Mouse (Mus musculus): ENCODE data around the gene Ube4b.

Ube4b gene

DNA sequence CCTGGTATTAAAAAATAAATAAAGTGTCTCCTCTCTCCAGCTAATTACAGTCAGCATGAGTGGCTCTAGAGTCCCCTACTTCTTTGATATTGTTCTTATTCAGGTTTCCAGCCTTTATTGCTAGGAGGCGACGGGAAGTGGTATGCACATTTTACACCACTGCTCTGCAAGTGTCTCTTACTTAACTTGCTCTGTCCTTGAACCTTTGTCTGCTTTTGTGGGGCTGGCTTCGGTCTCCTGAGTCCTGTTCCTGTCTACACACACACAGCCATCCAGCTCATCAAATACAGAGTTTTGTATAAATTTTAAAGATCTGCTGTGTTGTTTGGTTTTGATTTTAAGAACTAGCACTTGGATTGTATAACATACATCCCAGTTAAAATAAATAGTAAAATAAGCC lies 124.4 kb downstream of the Ube4b start:
- DNase-seq: no peak

DNA sequence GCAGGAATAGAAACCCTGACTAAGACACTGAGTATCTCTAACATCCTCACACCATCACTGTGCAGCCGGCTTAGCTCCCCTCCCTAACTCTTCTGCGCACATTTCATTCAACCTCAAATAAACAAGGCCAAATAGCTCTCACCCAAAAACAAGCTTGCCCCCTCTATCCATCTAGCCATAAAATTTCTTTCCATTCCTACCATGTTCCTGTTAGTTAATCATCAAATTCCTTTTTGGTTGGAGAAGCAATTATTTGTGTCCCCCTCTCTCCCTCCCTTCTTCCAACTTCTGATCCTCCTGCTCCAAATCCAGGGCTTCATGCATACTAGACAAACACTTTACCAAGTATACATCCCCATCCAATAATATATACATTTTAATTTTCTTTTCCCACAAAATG lies 130.0 kb downstream of the Ube4b start:
- DNase-seq: no peak

DNA sequence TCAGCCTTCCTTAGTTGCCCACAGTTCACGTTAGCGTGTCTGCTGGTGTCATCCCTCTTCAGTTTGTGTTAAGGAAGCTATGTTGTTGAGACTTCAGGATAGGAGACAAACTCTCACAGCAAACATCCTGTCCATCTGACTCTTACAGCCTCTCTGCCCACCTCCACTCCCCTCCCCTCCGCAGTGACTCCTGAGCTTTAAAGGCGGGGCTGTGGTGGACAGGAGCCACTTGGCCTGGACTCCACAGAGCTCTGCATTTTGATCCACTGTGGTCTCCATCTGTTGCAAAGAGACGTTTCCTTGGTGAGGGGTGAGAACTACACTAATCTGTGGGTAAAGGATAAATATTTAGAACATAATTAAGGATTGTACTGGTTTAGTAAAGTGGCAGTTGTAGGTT lies 133.6 kb downstream of the Ube4b start:
- DNase-seq: no peak

DNA sequence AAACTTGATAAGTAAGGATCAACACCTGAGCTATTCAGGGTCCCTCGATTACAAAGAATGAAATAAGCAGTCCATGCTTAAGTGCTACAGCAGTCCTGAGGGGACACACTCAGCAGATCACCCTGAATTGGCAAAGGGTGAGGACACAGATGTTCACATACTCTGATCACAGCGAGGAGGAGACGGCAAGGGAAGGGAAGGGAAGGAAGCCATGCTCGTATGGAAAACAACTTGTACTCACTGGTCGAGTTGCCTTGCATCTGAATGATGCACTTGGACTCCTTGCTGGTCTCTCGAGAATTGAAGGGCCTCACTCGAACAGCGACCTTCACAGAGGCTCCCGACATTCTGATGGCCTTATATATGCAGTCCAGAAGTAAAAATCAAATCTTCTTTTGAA lies 135.5 kb downstream of the Ube4b start:
- DNase-seq: no peak

DNA sequence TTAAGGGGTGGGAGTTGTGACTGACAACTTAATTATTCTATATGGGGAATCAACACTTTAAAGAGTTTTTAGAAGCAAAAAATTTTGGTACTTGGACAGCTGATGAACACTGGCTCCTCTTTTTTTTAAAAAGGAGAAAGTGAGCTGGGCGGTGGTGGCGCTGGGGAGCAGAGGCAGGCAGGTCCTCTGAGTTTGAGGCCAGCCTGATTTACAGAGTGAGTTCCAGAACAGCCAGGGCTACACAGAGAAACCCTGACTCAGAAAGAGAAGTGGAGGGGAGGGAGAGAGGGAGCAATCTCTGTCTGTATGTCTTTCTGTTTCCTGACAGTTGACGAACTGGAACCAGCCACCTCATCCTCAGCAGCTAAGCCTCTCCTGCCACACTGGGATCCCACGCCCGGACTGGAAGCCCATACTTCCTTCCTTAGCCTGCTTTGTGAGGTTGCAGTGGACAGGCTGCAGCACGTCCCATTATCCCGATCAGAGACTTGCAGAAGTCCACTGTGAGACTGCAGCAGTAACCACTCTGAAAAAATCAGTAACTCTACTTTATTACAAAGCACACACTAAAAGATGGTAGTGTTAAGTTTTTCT lies 136.3 kb downstream of the Ube4b start:
- no peak for DNase-seq

DNA sequence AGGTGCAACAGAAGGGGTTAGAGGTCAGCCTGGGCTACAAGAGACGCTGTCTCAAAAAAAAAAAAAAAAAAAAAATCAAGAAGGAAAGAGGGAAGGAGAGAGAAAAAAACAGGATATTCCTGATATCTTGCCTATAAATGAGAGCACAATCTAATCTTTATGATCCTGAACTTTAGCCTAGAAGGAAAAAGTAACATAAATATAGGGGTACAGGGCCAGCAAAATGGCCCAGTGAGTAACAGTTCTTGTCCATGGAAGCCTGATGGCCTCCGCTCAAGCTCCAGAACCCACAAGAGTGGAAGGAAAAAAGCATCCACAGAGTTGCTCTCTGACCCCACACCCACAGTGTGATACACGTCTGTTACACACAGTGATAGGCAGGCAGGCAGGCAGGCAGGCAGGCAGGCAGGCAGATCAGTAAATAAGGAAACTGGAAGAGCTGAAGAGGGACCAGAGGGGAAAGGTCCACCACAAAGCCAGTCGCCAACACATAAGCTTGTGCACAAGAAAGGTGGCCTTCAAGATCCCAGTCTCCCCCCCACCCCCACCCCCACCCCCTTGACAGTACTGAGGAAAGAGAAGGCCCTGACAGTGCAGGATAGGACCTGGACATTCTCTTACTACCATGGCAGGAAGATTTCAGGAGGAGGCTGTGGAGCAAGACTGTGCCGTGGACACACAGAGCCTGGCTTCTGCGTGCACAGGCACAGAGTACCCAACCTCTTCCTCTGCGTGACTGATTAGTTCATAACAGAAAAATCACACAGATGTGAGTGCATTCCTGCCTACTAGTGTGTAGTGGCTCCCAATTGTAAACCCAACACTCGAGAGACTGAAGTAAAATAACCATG lies 140.0 kb downstream of the Ube4b start:
- DNase-seq: no peak

DNA sequence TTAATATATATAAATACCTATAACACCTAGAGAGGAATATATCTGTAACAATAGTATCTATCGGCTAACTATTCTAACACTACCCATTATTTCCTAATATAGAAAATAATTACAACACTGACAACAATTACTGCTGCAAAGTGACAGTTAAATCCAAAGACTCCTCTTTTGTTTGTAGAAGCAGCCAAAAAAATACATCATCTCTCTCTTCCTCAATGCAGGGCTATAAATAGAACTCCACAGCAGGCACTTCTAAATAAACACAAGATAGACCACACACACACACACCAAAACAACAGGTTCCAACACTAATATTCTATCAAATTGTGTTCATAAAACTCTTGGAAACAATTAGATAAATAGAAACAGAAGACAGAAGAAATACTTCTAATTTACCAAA lies 140.9 kb downstream of the Ube4b start:
- DNase-seq: no peak

DNA sequence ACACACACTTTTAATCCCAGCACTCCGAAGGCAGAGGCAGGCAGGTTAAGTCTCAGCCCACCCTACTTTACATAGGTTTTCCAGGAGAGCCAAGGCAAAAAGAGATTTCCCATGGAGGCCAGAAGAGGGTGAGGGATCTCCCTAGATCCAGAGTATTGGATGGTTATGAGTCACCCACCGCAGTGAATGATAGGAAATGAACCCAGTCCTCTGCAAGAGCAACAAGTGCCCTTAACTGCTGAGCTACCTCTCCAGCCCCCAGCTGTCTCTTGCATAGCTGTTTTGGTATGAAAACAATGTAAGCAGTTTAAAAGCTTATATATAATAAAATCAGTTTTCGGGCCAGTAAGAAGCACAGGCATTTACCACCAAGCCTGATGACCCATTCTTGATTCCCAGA lies 143.5 kb downstream of the Ube4b start:
- DNase-seq: no peak

DNA sequence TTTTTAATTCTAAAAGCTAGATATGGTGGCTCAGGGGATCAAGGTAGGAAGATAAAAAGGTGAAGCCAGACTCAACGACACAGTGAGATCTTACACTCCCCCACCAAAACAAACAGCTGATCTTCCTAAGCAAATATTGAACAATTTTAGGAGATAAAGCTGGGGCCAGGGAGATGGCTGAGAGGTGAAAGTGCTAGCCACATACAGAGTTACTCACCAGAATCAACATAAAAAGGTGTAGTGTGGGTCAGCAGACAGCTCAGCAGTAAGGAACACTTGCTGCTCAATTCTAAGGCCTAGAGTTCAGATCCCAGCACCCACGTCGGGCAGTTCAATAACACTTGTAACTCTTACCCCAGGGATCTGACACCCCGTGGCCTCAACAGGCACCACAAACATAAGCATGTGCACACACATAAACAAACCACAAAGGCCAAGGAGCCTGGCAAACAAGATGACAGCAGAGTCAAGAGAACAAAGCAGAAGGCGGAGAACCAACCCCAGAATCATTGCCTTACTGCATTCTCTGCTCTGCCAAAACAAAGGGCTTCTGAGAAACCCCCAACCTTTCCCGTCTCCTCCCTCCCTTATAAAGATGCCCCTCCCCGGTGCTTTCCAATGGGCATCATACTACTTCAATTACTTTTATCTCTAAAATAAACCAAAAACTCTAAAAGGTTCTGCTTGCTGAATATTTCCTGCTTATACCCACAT lies 144.4 kb downstream of the Ube4b start:
- DNase-seq: no peak

Data from right cerebral cortex, adult 18-20 months (tissue).